Mouse (Mus musculus) lung, adult 2 months (tissue): ENCODE results near the gene Acot5. TPM values are rescaled to one million over a fixed set of nuclear protein-coding genes. Genes with fewer than 3 reads are reported as not detected.
A peak's percentile ranks its signal among the peaks of the same experiment; 100 is the strongest.
"Not testable (repeated sequence)": the region's sequence is repeated elsewhere in the genome, so short reads cannot be mapped to it uniquely, and the experiment has no call there.

ENCODE experiments used
- DNase-seq: peaks from one replicate; pipeline ENCODE4 v3.0.0; 2022
- H3K4me1 ChIP-seq: fragments of 200-500 bp; 2 replicates; pipeline ENCODE4 v1.6.1; 2011; ENCODE audit warnings: low read length; ENCODE audit not compliant: control insufficient read depth, insufficient read depth
- H3K4me3 ChIP-seq: fragments of 200-500 bp; replicated peaks from 2 replicates; pipeline ENCODE3; 2011; ENCODE audit warnings: low read depth, mild to moderate bottlenecking, control low read depth, low read length; ENCODE audit errors: extremely low read depth
- CTCF ChIP-seq: fragments of 200-500 bp; IDR thresholded peaks from 2 replicates; pipeline ENCODE4 v1.5.1; 2011; ENCODE audit warnings: mild to moderate bottlenecking, low read length, control low read depth; ENCODE audit not compliant: insufficient read depth
- POLR2A ChIP-seq: fragments of 200-500 bp; IDR thresholded peaks from 2 replicates; pipeline ENCODE4 v1.6.1; 2011; ENCODE audit warnings: low read depth, mild to moderate bottlenecking, control low read depth, low read length, borderline replicate concordance; ENCODE audit errors: extremely low read depth
- WGBS: fragments of 180-500 bp; shearing (Covaris S2); methylation state at CpG from one replicate; pipeline ENCODE4 v1.1.7; 2018; 5-methylcytosine and 5-hydroxymethylcytosine counted together
- polyA plus RNA-seq: library from polyadenylated mRNA; depleted of rRNA; stranded (reverse); fragments of >200 nt; gene quantifications from 2 replicates; pipeline ENCODE4 v1.2.3, GENCODE M21; 2012; rRNA removed

The Acot5 gene
- polyA plus RNA-seq = not detected in 2 replicates

GRCm38 (mm10) chr12:84068986-84069385, at the start of gene Acot5:
TSS of gene Acot5 (plus strand) at chr12:84069325.
- DNase-seq = no peak
- Histone ChIP-seq H3K4me3 (no peak within 1 kb of the TSS), H3K4me1 (no peaks in the 10 kb centered on the region)
- no peak for TF ChIP-seq POLR2A
- TF ChIP-seq CTCF = no peak
- WGBS = 44% methylated on average over 9 of the region's 9 CpGs

- not testable (repeated sequence) for H3K4me1 ChIP-seq, H3K4me3 ChIP-seq
- DNase-seq = peak; percentile 75
- 29% methylated on average over 7 of the region's 7 CpGs for WGBS
These were observed 48.6 kb upstream of the Acot5 start for GRCm38 (mm10) chr12:84020528-84020927.

- H3K4me3 ChIP-seq, H3K4me1 ChIP-seq, DNase-seq: not testable (repeated sequence)
- 89% methylated on average over 4 of the region's 4 CpGs for WGBS
These were observed 46.9 kb upstream of the Acot5 start for GRCm38 (mm10) chr12:84022266-84022665.

- no peak for TF ChIP-seq POLR2A
- no peak for TF ChIP-seq CTCF
- no peak for DNase-seq
- WGBS = 82% methylated on average over 9 of the region's 9 CpGs
- no peaks in the 10 kb centered on the region for H3K4me1 ChIP-seq
- no peak overlapping the region for H3K4me3 ChIP-seq
These were observed 45.9 kb upstream of the Acot5 start for GRCm38 (mm10) chr12:84023052-84023745.

GRCm38 (mm10) chr12:84025888-84026287, 43.2 kb upstream of the Acot5 start:
- WGBS = 86% methylated on average over 7 of the region's 7 CpGs
- Histone ChIP-seq H3K4me1 (no peaks in the 10 kb centered on the region), H3K4me3 (no peak overlapping the region)
- no peak for TF ChIP-seq CTCF
- TF ChIP-seq POLR2A = no peak
- DNase-seq = no peak

- not testable (repeated sequence) for DNase-seq, H3K4me1 ChIP-seq, H3K4me3 ChIP-seq
- WGBS = 71% methylated on average over 3 of the region's 3 CpGs
These were observed 40.8 kb upstream of the Acot5 start for GRCm38 (mm10) chr12:84028328-84028727.

GRCm38 (mm10) chr12:84029043-84029442, 40.1 kb upstream of the Acot5 start:
- 97% methylated on average over 1 of the region's 1 CpGs for WGBS
- not testable (repeated sequence) for H3K4me1 ChIP-seq, H3K4me3 ChIP-seq, DNase-seq

GRCm38 (mm10) chr12:84030659-84031332, 38.3 kb upstream of the Acot5 start:
- Histone ChIP-seq H3K4me1 (no peaks in the 10 kb centered on the region), H3K4me3 (no peak overlapping the region)
- 46% methylated on average over 4 of the region's 4 CpGs for WGBS
- DNase-seq = peak; percentile 67
- TF ChIP-seq CTCF = peak; percentile 91
- TF ChIP-seq POLR2A = no peak

GRCm38 (mm10) chr12:84032854-84033253, 36.3 kb upstream of the Acot5 start:
- WGBS = 89% methylated on average over 4 of the region's 4 CpGs
- no peaks in the 10 kb centered on the region for H3K4me1 ChIP-seq
- H3K4me3 ChIP-seq = no peak overlapping the region
- no peak for DNase-seq
- TF ChIP-seq POLR2A = no peak
- TF ChIP-seq CTCF = no peak

GRCm38 (mm10) chr12:84033302-84033701, 35.8 kb upstream of the Acot5 start:
- not testable (repeated sequence) for DNase-seq, H3K4me3 ChIP-seq, H3K4me1 ChIP-seq
- WGBS = 76% methylated on average over 2 of the region's 2 CpGs

- no peak for DNase-seq
- peaks cover 3% of the 10 kb centered on the region; the same call in 1 of the 2 replicates for H3K4me1 ChIP-seq
- 32% methylated on average over 4 of the region's 4 CpGs for WGBS
- H3K4me3 ChIP-seq = no peak overlapping the region
- TF ChIP-seq POLR2A (no peak), CTCF (no peak)
These were observed 35.0 kb upstream of the Acot5 start for GRCm38 (mm10) chr12:84034108-84034507.

- DNase-seq = peak; percentile 25
- H3K4me1 ChIP-seq = not testable (repeated sequence)
- WGBS = 5% methylated on average over 32 of the region's 32 CpGs
- H3K4me3 ChIP-seq = peak within 1 kb of the TSS; percentile 55
These were observed 30.9 kb upstream of the Acot5 start, which contains the start of gene Acot4 for GRCm38 (mm10) chr12:84038241-84038640. TSS of gene Acot4 (plus strand) at chr12:84038379.

- not testable (repeated sequence) for H3K4me1 ChIP-seq, DNase-seq
- WGBS = 5% methylated on average over 39 of the region's 39 CpGs
These were observed 30.4 kb upstream of the Acot5 start, which contains the start of gene Gm49366 for GRCm38 (mm10) chr12:84038691-84039111. TSS of gene Gm49366 (plus strand) at chr12:84038935.

More at GRCm38 (mm10) chr12:84038691-84039111, 30.4 kb upstream of the Acot5 start, which contains the start of gene Gm49366:
- H3K4me3 ChIP-seq = peak within 1 kb of the TSS; percentile 55
